Mouse (Mus musculus) forebrain, embryonic 11.5 days (tissue): ENCODE results near the gene Cacng1. TPM values are rescaled to one million over a fixed set of nuclear protein-coding genes. Genes with fewer than 3 reads are reported as not detected.

Experiments used
- ATAC-seq: fragments of 200-750 bp; cut with Nextera tagmentation; replicated peaks from 2 replicates; pipeline ENCODE4 v1.8.0; 2017; ENCODE audit warnings: moderate TSS enrichment; ENCODE audit not compliant: low FRiP score
- DNase-seq: peaks from one replicate; pipeline ENCODE4 v3.0.0-alpha.2; 2017; ENCODE audit warnings: low spot score
- H3K27ac ChIP-seq: fragments of 300-500 bp; sonication (generic); 2 replicates; pipeline ENCODE4 v1.5.1; 2014; ENCODE audit warnings: low read depth, low read length
- H3K27me3 ChIP-seq: fragments of 300-500 bp; sonication (generic); 2 replicates; pipeline ENCODE4 v1.6.1; 2014; ENCODE audit warnings: mild to moderate bottlenecking, low read length, mixed read lengths; ENCODE audit not compliant: control insufficient read depth, insufficient read depth
- H3K36me3 ChIP-seq: fragments of 300-500 bp; sonication (generic); 2 replicates; pipeline ENCODE4 v1.6.1; 2014; ENCODE audit warnings: mild to moderate bottlenecking, low read length, moderate library complexity, mixed read lengths; ENCODE audit not compliant: control insufficient read depth, insufficient read depth
- H3K4me1 ChIP-seq: fragments of 300-500 bp; sonication (generic); replicated peaks from 2 replicates; pipeline ENCODE4 v1.6.1; 2014; ENCODE audit warnings: low read length, mixed read lengths; ENCODE audit not compliant: control insufficient read depth, insufficient read depth
- H3K4me2 ChIP-seq: fragments of 300-500 bp; sonication (generic); 2 replicates; pipeline ENCODE4 v1.6.1; 2014; ENCODE audit warnings: low read depth, mild to moderate bottlenecking, low read length, moderate library complexity, mixed read lengths; ENCODE audit not compliant: severe bottlenecking
- H3K4me3 ChIP-seq: fragments of 300-500 bp; sonication (generic); 2 replicates; pipeline ENCODE4 v1.5.1; 2014; ENCODE audit warnings: low read depth, low read length
- H3K9ac ChIP-seq: fragments of 300-500 bp; sonication (generic); 2 replicates; pipeline ENCODE4 v1.6.1; 2014; ENCODE audit warnings: low read length
- H3K9me3 ChIP-seq: fragments of 300-500 bp; sonication (generic); 2 replicates; pipeline ENCODE4 v1.6.1; 2016; ENCODE audit warnings: low read length, mixed read lengths; ENCODE audit not compliant: control insufficient read depth
- WGBS: fragments of 180-500 bp; shearing (Covaris S2); extraction: QIAGEN DNeasy Blood & Tissue Kit; methylation state at CpG from one replicate; pipeline ENCODE4 v1.1.7; 2014; 5-methylcytosine and 5-hydroxymethylcytosine counted together
- polyA plus RNA-seq: library from polyadenylated mRNA; unstranded; fragments of >200 nt; fragmentation: Nextera tagmentation; extraction: Ambion mirVana; gene quantifications from 2 replicates; pipeline ENCODE4 v1.2.1, GENCODE M21; 2014

Gene Cacng1
- polyA plus RNA-seq, 1 experiment from 2014 or later = not detected

DNA sequence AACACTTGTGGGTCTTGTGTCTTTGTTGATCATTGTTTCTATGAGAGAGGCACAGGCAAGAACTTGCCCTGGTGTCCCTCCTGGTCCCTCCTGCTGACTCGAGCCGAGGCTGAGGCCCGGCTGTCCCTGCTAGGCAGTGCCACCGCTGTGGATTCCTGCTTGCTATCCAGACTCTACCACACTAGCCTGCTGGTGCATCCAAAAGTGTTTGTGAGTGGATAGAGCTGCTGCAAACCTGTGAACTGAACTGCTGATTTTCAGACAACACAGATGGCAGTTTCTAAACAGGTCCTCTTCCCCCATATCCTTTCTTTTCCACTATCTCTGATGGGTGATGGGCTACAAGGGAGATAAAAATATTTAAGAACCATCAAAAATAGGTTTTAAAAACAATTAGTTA is 60.8 kb downstream of the Cacng1 start:
- Histone ChIP-seq H3K27ac (no peak overlapping the region), H3K9ac (no peak overlapping the region), H3K4me3 (no peak overlapping the region), H3K27me3 (no peaks in the 10 kb centered on the region), H3K4me2 (no peak overlapping the region), H3K36me3 (no peaks in the 10 kb centered on the region; the same call in 1 of the 2 replicates), H3K4me1 (no peaks in the 10 kb centered on the region), H3K9me3 (no peaks in the 10 kb centered on the region)
- ATAC-seq = no peak
- no peak for DNase-seq
- 82% methylated on average over 4 of the region's 4 CpGs for WGBS

Other genes with a start within 250 kb of the Cacng1 start
- gene Pitpnc1, start 245.8 kb downstream of the Cacng1 start, polyA plus RNA-seq = 34.2 and 35.7 TPM in 2 replicates
- gene Psmd12, start 237.0 kb downstream of the Cacng1 start, polyA plus RNA-seq = 213 and 218 TPM in 2 replicates
- gene Helz, start 168.6 kb downstream of the Cacng1 start, polyA plus RNA-seq = 25.4 and 27.4 TPM in 2 replicates
- gene Cacng4, start 78.0 kb upstream of the Cacng1 start, polyA plus RNA-seq = 19.1 and 25.1 TPM in 2 replicates
- gene Cacng5, start 198.5 kb upstream of the Cacng1 start, polyA plus RNA-seq = 0.69 and 1.1 TPM in 2 replicates